Mouse (Mus musculus) right cerebral cortex, adult 2 months (tissue): ENCODE data around the gene Cd81.

ENCODE experiments used
- DNase-seq, 2 experiments: peaks; one replicate each; pipeline ENCODE4 v3.0.0; 2021 to 2022; ENCODE audit warnings: low spot score in 2 of 2

Gene Cd81

GRCm38 (mm10) chr7:143049841-143050816 lies 2.4 kb upstream of the Cd81 start:
- no peak for DNase-seq

- DNase-seq = no peak
Measured at GRCm38 (mm10) chr7:143051316-143051715, 1.2 kb upstream of the Cd81 start.

- peak; percentile 59 to 61 for DNase-seq
Measured at GRCm38 (mm10) chr7:143053008-143053899, 715 bp downstream of the Cd81 start.

GRCm38 (mm10) chr7:143053961-143054611 lies 1.5 kb downstream of the Cd81 start:
- no peak for DNase-seq

- no peak for DNase-seq
Measured at GRCm38 (mm10) chr7:143054612-143054965, 2.0 kb downstream of the Cd81 start.

- DNase-seq = no peak
Measured at GRCm38 (mm10) chr7:143055001-143055400, 2.5 kb downstream of the Cd81 start.

DNA sequence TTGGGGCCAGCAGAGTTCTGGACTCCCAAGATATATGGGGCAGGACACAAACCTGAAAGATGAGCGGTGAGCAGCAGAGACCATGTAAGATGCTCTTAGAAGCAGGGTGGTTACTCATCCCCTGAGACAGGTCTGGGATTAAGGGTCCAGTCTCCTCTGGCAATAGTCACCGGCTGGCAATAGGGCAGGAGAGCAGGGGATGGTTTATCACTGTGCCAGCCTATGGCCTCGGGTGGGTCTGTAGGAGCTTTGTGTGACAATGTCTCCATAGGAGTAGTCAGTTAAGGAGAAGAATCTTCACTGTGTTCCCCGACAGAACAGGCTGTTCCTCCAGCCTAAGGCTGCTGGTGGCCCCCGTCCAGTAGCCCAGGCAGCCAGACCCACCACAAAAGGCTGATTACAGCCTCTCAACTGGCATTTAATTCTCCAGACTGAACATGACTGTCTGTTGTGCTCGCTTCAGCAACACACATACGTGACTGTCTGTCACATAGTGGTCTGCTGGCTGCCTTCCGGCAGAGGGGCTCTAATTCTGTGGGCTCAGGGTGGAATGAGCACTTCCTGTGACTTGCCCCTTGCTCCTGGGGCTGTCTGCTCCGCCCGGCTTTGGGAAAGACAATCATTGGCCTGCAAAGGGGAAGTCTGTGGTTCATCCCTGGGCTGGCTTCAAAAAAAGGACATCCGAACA lies 3.1 kb downstream of the Cd81 start:
- DNase-seq = no peak

DNA sequence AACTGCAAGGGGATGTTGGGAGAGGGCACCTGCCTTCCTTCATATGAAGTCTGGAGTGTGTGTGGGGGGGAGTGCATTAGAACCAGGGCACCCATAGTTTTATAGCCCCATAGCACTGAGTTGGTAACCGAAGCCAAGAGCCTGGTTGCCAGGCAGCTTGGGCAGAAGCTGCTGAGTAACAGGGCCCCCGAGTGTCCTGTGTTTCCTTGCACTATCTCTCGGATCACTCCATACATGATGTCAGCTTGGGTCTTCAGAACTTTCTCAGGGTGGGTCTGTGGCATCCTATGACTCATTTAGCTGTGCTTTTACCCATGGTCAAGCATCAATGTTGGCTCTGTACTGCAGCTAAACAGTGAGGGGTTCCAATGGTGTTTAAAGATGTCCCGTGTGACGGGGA lies 4.5 kb downstream of the Cd81 start:
- DNase-seq = no peak

DNA sequence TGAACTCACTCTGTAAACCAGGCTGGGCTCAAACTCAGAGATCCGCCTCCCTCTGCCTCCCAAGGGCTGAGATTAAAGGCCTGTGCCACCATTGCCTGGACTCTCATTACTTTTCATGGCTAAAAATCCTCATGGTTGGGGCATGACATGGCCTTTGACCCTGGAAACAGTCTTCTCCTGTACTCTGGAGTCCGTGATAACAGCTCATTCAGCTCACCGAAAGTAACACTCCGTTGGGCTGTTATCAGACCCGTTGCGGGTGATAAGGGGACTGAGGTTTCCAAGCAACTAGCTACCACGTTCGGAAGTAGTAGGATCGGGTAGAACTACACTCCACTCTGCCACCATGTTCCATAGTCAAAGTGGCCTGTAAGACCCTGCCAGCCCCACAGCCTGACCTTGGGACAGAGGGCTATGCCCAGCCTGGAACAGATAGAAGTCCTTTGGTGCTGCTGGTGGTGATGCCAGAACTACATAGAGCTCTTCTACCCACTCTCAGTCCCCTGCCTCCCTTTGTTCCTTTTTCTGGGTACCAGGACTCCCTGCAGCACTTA lies 5.2 kb downstream of the Cd81 start:
- no peak for DNase-seq

GRCm38 (mm10) chr7:143058221-143058697 lies 5.7 kb downstream of the Cd81 start:
- DNase-seq = no peak

- peak in 1 of 2 experiments; percentile 52 for DNase-seq
Measured at GRCm38 (mm10) chr7:143059202-143059870, 6.8 kb downstream of the Cd81 start.

DNA sequence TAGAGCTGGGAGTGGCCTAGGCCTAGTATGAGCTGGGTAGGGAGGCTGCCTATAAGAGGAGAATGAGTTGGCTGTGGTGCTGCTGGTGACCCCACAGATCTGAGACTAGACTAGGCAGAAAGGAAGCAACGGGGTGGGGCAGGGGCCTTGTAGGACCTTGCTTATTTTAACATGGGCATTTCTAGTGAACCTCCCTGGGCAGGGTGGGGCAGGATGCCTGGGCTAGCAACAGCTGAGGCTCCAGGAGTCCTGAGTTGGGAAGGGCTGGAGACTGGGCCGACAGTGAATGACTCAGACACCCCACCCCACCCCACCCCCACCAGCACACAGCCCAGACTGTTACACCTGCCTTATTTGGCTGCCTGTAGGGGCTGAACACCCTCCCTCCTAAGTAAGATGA lies 10.2 kb downstream of the Cd81 start:
- no peak for DNase-seq

GRCm38 (mm10) chr7:143064226-143064625 lies 11.7 kb downstream of the Cd81 start:
- peak in 1 of 2 experiments; percentile 47 for DNase-seq

GRCm38 (mm10) chr7:143065692-143066091 lies 13.2 kb downstream of the Cd81 start:
- DNase-seq = no peak

- no peak for DNase-seq
Measured at GRCm38 (mm10) chr7:143067469-143067868, 14.9 kb downstream of the Cd81 start.

- no peak for DNase-seq
Measured at GRCm38 (mm10) chr7:143067897-143068296, 15.4 kb downstream of the Cd81 start.

DNA sequence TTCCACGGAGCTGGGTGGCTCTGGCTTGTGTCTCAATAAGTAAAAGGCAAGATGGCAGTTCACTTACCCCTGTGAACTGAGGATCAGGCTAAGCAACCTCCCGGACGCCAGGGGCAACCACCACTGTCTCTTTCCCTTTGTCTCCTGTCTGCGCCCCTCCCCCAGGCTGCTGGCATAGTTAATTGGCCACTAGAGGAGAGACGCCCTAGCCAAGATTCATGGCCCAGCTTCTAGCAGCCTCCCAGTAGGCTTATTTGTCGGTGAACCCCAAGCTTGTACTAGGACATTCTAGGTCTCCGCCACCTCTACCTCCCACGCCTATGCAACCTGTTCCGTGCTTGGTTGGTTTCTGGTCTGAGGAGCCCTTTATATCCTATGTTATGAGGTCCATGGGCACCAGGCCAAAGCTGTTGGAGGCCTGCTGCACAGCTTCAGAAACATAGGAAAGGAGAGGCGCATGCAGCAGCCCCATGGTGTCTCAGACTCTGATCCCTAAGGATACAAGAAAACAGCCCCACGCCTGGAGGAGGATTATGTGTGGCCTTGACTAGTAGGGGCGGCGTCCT lies 15.9 kb downstream of the Cd81 start:
- DNase-seq = no peak

DNA sequence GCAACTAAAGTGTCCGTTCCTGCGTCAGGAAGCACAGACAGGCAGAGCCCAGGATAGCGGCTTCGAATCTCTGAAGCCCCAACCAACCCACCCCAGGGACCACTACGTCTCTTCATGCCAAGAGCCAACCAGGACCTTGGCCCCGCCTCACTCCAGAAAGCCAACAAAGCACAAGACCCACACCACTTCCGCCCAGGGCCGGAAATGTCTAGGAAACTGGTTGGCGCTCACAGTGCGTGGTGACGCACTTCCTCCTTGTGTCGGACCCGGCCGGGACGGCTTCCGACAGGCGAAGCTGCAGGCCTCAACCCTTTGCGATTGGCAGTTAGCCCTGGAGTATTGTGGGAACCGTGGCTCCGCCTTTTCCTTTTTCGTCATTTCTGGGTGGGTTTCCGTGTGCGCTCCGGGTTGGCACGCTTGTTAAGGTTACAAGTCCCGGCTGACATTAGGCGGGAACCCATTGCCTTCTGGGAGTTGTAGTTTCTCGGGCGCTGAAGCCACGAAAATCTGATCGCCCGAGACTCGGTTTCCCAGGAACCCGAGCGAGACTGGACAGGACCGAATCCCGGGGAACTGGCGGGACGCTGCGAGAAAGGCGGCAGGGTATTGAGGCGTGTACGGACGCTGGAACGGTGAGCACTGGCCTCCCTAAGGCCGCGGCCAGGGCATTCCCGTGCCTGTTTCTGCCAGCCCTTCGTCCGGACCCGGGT lies 16.5 kb downstream of the Cd81 start, which contains the start of gene Tssc4:
Gene Tssc4, plus strand, starts transcription at position 368 of the 710 bp plus-strand sequence.
- DNase-seq = peak; percentile 99

DNA sequence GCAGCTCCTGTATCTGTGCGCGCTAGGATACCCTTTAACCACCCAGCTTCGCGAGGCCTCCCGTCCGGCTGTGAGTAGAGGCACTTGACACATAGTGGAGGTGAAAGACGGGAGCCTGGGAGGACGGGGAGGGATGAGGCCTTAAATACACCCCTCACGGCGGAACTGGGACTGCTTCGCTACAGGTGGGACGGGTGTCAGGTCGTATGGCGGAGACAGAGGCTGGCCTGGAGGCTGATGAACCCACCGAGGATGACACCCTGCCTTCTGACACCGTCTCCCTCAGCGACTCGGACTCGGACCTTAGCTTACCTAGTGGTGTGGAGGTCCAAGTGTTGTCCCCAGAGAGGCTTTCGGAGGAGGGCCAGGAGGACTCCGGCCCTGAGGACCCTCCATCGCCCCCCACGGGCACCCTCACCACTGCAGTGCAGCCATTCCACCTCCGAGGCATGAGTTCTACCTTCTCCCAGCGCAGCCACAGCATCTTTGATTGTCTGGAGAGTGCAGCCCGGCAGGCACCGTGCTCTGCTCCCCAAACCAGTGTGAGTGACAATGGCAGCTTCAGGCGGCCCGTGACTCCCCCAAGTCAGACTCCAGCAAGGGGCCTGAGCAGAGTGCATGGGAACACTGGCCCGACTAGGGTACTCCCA lies 17.3 kb downstream of the Cd81 start:
- peak in 1 of 2 experiments; percentile 37 for DNase-seq
